33 mouse cellular contexts compared by ENCODE assay signal in genomic region chr3:36834426-36834825, GRCm38 (mm10).
"Had no signal": no experiment of that assay in that cellular context is flagged by ENCODE, and none has a peak within 500 bp of the region (broad histone marks: within the 10 kb centered on the region; RNA-seq: fewer than 3 reads in every experiment).

No protein-coding gene starts in this region.

- H3K4me2 ChIP-seq: limb, embryonic 12.5 days; limb, embryonic 13.5 days; limb, embryonic 15.5 days; liver, embryonic 11.5 days; liver, embryonic 12.5 days; liver, embryonic 13.5 days; liver, embryonic 15.5 days; lung, embryonic 14.5 days; lung, embryonic 15.5 days; midbrain, embryonic 11.5 days; midbrain, embryonic 12.5 days; midbrain, embryonic 13.5 days; midbrain, embryonic 15.5 days; neural tube, embryonic 12.5 days; neural tube, embryonic 13.5 days had no signal

- H3K4me1 ChIP-seq: liver, embryonic 12.5 days; liver, embryonic 13.5 days; liver, embryonic 15.5 days; lung, embryonic 15.5 days; midbrain, embryonic 12.5 days had no signal

- H3K9ac ChIP-seq: limb, embryonic 12.5 days; limb, embryonic 13.5 days; limb, embryonic 15.5 days; liver, embryonic 12.5 days; liver, embryonic 13.5 days; liver, embryonic 14.5 days; liver, embryonic 15.5 days; liver, postnatal 0 days; lung, embryonic 14.5 days; lung, embryonic 15.5 days; midbrain, embryonic 12.5 days; midbrain, embryonic 13.5 days; midbrain, embryonic 15.5 days; neural tube, embryonic 12.5 days; neural tube, embryonic 13.5 days had no signal

- H3K27me3 ChIP-seq: limb, embryonic 12.5 days; limb, embryonic 13.5 days; limb, embryonic 15.5 days; liver, embryonic 13.5 days; liver, embryonic 15.5 days; lung, embryonic 15.5 days; megakaryocyte, embryonic 14.5 days; midbrain, embryonic 12.5 days; midbrain, embryonic 13.5 days; midbrain, embryonic 15.5 days; neural tube, embryonic 12.5 days; neural tube, embryonic 13.5 days had no signal

- ATAC-seq: liver, embryonic 12.5 days; liver, postnatal 0 days; lung, postnatal 0 days; midbrain, embryonic 15.5 days; midbrain, embryonic 16.5 days had no signal

- H3K9me3 ChIP-seq: limb, embryonic 10.5 days; limb, embryonic 12.5 days; limb, embryonic 13.5 days; limb, embryonic 15.5 days; liver, embryonic 12.5 days; liver, embryonic 13.5 days; liver, embryonic 15.5 days; lung, embryonic 15.5 days; megakaryocyte, embryonic 14.5 days; midbrain, embryonic 10.5 days; midbrain, embryonic 12.5 days; midbrain, embryonic 13.5 days; midbrain, embryonic 15.5 days; neural tube, embryonic 12.5 days; neural tube, embryonic 13.5 days had no signal

- H3K27ac ChIP-seq: limb, embryonic 10.5 days; limb, embryonic 12.5 days; limb, embryonic 13.5 days; limb, embryonic 15.5 days; liver, embryonic 12.5 days; liver, embryonic 13.5 days; liver, embryonic 14.5 days; liver, embryonic 15.5 days; lung, embryonic 15.5 days; macrophage; midbrain, embryonic 10.5 days; midbrain, embryonic 12.5 days; midbrain, embryonic 13.5 days; midbrain, embryonic 15.5 days; neural tube, embryonic 12.5 days had no signal

- H3K36me3 ChIP-seq: limb, embryonic 10.5 days; limb, embryonic 12.5 days; limb, embryonic 13.5 days; limb, embryonic 15.5 days; liver, embryonic 12.5 days; liver, embryonic 13.5 days; liver, embryonic 15.5 days; lung, embryonic 15.5 days; midbrain, embryonic 10.5 days; midbrain, embryonic 12.5 days; midbrain, embryonic 13.5 days; midbrain, embryonic 15.5 days; neural tube, embryonic 12.5 days; neural tube, embryonic 13.5 days had no signal

- DNase-seq: left cerebral cortex, postnatal 4 days; liver; liver, embryonic 13.5 days; liver, postnatal 0 days; lung, adult 18-20 months; lung, adult 2 months; lung, embryonic 14.5 days; lung, postnatal 10 days; lung, postnatal 14 days; lung, postnatal 36 days; lung, postnatal 4 days; midbrain, embryonic 14.5 days had no signal

- H3K4me3 ChIP-seq: limb, embryonic 10.5 days; limb, embryonic 12.5 days; limb, embryonic 13.5 days; limb, embryonic 15.5 days; liver, embryonic 12.5 days; liver, embryonic 13.5 days; liver, embryonic 15.5 days; lung, embryonic 15.5 days; megakaryocyte, embryonic 14.5 days; midbrain, embryonic 10.5 days; midbrain, embryonic 12.5 days; midbrain, embryonic 13.5 days; midbrain, embryonic 15.5 days; myocyte; neural tube, embryonic 12.5 days; neural tube, embryonic 13.5 days had no signal
